ENCODE assay signal across 9 mouse cellular contexts in the genomic region with DNA sequence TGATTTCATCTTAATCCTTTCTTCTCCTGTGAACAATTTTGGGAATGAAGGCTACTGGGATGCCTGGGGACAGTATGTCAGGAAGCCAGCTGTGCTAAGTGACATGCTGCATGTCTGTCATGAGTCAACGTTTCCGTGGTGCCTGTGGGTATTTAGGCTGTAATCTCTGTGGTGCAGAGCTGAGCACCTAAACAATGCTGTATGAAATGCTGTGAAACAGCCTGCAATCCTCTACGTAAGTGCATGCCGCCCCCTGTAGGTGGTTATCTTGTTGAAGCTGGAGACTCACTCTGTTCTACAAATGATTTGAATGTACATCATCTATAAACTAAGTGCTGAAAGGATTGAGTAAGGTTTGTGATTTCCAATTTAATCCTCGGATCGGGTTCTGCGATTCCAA. TPM values are rescaled to one million over a fixed set of nuclear protein-coding genes. Genes with fewer than 3 reads are reported as not detected.
DNase-seq lines count a peak whose midpoint lies in the region; ATAC-seq and TF ChIP-seq lines count a peak whose summit lies in the region.
"Had no signal": no experiment of that assay in that cellular context is flagged by ENCODE, and none has a peak within 500 bp of the region (broad histone marks: within the 10 kb centered on the region; RNA-seq: fewer than 3 reads in every experiment).

No protein-coding gene starts in this region.

- H3K27ac ChIP-seq in liver, embryonic 14.5 days: no peak overlapping the region

- peak; percentile 27 for DNase-seq in ovary, postnatal 14 days (ENCODE audit: low spot score)
- DNase-seq in ovary, adult 18-20 months (ENCODE audit: low spot score): no peak
- DNase-seq in adrenal gland, adult 8-10 months: peak; percentile 41
- DNase-seq in fat pad, adult 2 months (ENCODE audit: extremely low read depth, low read depth, low spot score): peak; percentile 7
- peak; percentile 48 for DNase-seq in kidney, adult 9 months
- DNase-seq in liver, embryonic 14.5 days (ENCODE audit: low read depth in 3 of 3, low spot score in 3 of 3): peak; percentile 9 to 23 (median 23)
- DNase-seq in retina, embryonic 14.5 days (ENCODE audit: low spot score): peak; percentile 92
- DNase-seq in thymus, postnatal 4 days: peak; percentile 84

- no peaks in the 10 kb centered on the region for H3K9me3 ChIP-seq in liver, embryonic 14.5 days (ENCODE audit: control insufficient read depth, low read length)

- no peak overlapping the region for H3K9ac ChIP-seq in liver, embryonic 14.5 days (replicated peaks)

- 33% methylated on average over 7 of the region's 7 CpGs for WGBS in liver, embryonic 14.5 days (ENCODE audit: insufficient replicate concordance)

- H3K27me3 ChIP-seq in liver, embryonic 14.5 days (ENCODE audit: control insufficient read depth, insufficient read depth, low read length): no peaks in the 10 kb centered on the region

- no peak for TF ChIP-seq EP300 in liver, embryonic 14.5 days (IDR thresholded peaks at IDR 0.05; ENCODE audit: low read depth)

- no peaks in the 10 kb centered on the region for H3K4me1 ChIP-seq in liver, embryonic 14.5 days (replicated peaks; ENCODE audit: control insufficient read depth in 2 of 2, insufficient read depth in 2 of 2, low read length in 1 of 2)

- H3K4me2 ChIP-seq in liver, embryonic 14.5 days (ENCODE audit: low read depth): no peak overlapping the region

- TF ChIP-seq CTCF in liver, embryonic 14.5 days (IDR thresholded peaks at IDR 0.05; ENCODE audit: low read depth): peak; percentile 60

- no peak overlapping the region for H3K4me3 ChIP-seq in liver, embryonic 14.5 days (ENCODE audit: insufficient read depth in 1 of 2, low read depth in 2 of 2, low read length in 2 of 2)
- H3K4me3 ChIP-seq: erythroblast, embryonic 14.5 days had no signal

- ATAC-seq in liver, embryonic 14.5 days (ENCODE audit: insufficient read depth): no peak

- H3K36me3 ChIP-seq in liver, embryonic 14.5 days (replicated peaks; ENCODE audit: control insufficient read depth, insufficient read depth, low read depth): no peaks in the 10 kb centered on the region

RNA-seq across cellular contexts. Expression of a gene that starts 29.5 kb away (rescaled TPM):
- 10 to 100 TPM; 21.0 to 40.6 (median 31.8) TPM for total RNA-seq in adrenal gland, adult 8-10 months (2022)
- polyA plus RNA-seq in liver, embryonic 14.5 days (2012; rRNA removed): 0.61 and 0.63 TPM in 2 replicates
- polyA plus RNA-seq in liver, embryonic 14.5 days (2014; fragmentation: Nextera tagmentation; extraction: Ambion mirVana): 0.58 and 1.1 TPM in 2 replicates

RNA-seq across cellular contexts. Expression of a gene that starts 46.4 kb away (rescaled TPM):
- total RNA-seq in adrenal gland, adult 8-10 months (2022): 1,000 to 10,000 TPM; 1,428 to 2,043 (median 1,710) TPM
- polyA plus RNA-seq in liver, embryonic 14.5 days (2012; rRNA removed): 0.02 TPM in 1 of 2 replicates, not detected in the other
- polyA plus RNA-seq in liver, embryonic 14.5 days (2014; fragmentation: Nextera tagmentation; extraction: Ambion mirVana): not detected in 2 replicates
- polyA plus RNA-seq: erythroblast, embryonic 14.5 days had no signal
